Mouse (Mus musculus) frontal cortex, adult (tissue): ENCODE results near the gene Oas1h.
"Not testable (repeated sequence)": the region's sequence is repeated elsewhere in the genome, so short reads cannot be mapped to it uniquely, and the experiment has no call there.

Experiments used
- ATAC-seq: cut with Nextera tagmentation; 2 replicates; pipeline ENCODE4 v1.9.2; 2017; ENCODE audit warnings: mild to moderate bottlenecking, moderate library complexity, mixed read lengths; ENCODE audit not compliant: low TSS enrichment

Gene Oas1h

GRCm38 (mm10) chr5:120861121-120861520, at the start of gene Oas1h:
Oas1h (plus strand) TSS chr5:120861421.
- no peak for ATAC-seq

GRCm38 (mm10) chr5:120811951-120812819, 49.0 kb upstream of the Oas1h start, which contains the start of gene Oas1c:
Oas1c (minus strand) TSS chr5:120812514.
- ATAC-seq: peak; percentile 100

DNA sequence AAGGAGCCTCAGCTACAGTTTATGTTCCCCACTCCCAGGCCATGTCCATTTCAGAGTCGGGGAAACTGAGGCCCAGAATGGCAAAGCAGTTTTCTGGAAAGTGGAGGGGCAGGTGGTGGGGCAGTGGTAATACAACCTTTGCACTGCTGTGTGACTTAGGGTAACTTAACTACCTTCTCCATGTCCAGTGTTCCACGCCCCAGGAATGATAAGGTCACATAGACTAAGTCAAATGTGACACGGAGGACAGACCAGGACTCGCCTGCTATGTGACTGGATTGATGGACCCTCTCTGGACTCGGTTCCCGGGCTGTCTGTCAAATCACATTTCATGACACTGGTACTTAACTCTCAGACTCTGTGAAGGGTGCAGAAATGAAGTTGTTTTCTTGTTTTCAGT, 48.2 kb upstream of the Oas1h start:
- no peak for ATAC-seq

DNA sequence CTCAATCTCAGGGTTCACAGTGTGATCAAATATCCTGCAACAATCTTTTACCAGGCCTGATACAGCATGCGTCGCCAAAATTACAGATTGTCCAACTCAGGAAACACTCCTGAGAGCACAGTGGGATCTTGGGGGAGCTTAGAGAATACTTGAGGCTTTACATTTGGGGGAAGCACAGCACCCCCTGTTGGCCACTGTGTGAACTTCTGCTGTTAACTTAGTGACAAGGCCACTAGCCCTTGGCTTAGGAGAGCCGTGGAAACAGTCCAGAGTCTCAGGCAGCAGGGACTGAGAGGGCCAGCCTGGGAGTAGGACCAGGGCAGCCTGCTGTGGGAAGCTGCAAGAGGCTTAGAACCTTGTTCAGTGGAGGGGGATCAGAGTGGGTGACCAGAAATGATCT, 45.3 kb upstream of the Oas1h start:
- no peak for ATAC-seq

DNA sequence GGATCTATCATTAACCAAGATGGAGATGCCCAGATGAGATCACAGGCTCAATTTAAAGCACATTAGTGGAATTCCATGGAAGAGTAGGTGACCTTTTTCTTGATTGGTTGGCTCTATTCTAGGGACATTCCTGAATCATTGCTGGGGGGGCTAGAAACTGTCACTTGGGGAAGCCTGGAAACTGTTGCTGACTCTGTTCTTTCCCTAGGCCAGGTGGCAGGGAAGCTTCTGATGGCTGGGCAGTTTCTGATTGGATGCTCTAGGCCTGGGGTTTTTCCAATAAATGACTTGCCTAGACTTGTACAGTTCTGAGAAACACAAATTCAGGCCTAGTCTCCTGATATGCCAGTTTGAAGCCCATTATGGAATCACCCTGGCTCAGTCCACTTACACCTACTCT, 42.2 kb upstream of the Oas1h start:
- ATAC-seq: no peak

DNA sequence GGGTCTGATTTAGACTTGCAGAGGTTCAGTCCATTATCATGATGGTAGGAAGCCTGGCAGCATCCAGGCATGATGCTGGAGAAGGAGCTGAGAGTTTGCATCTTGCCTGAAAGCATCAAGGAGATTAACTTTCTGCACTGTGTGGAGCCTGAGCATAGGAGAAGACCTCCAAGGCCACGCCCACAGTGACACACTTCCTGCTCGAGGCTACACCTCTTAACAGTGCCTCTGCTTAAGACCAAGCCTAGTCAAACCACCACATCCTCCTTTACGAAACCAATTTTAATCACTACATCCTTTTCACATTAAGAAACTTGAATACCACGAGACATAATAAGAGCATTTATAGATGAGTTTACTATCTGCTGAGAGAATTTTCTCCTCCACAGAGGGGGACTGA, 30.2 kb upstream of the Oas1h start:
- ATAC-seq: no peak

- no peak for ATAC-seq
Measured at GRCm38 (mm10) chr5:120833335-120834280, 27.6 kb upstream of the Oas1h start.

DNA sequence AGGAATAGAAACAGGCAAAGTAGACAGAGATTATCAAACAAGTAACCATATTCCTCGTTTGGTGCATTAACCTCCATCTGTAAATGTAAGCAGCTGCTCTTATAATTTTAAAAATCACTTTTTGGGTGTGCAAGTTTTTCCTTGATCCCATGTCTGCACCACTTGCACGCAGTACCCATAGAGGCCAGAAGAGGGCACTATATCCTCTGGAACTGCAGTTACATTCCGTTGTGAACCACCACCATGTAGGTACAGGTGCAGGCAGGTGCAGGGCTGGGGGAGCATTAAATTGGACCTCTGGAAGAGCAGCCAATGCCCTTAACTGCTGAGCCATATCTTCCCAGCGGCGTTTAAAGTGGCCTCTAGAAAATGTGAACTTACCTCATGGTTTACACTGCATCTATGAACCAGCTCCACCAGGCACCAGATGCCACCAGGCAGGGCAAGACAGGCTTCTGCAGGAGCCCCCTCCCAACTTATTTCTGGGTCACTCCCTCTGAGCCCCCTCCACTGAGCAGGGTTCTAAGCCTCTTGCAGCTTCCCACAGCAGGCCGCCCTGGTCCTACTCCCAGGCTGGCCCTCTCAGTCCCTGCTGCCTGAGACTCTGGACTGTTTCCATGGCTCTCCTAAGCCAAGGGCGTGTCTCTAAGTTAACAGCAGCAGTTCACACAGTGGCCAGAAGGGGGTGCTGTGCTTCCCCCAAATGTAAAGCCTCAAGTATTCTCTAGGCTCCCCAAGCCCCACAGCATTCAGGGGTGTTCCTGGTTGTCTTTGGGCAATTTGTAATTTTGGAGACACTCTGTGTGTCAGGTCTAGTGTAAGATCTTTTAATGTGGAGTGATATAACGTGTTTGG, 24.3 kb upstream of the Oas1h start:
- no peak for ATAC-seq

DNA sequence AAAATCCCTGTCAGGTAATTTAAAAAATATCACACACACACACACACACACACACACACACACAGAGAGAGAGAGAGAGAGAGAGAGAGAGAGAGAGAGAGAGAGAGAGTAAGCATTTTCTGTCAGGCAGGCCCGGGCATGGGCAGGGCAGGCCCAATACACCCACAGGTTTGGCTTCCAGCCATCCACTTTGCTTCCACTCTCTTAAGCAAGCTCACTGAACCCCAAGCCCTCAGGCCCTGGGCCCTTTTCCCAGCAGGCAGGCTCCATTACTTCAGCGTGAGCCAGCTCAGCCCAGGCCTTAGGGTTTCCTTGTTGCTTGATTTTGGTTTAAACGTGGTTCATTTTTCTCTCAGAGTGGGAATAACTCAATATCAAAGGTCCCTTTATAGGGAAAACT, 16.5 kb upstream of the Oas1h start:
- no peak for ATAC-seq

DNA sequence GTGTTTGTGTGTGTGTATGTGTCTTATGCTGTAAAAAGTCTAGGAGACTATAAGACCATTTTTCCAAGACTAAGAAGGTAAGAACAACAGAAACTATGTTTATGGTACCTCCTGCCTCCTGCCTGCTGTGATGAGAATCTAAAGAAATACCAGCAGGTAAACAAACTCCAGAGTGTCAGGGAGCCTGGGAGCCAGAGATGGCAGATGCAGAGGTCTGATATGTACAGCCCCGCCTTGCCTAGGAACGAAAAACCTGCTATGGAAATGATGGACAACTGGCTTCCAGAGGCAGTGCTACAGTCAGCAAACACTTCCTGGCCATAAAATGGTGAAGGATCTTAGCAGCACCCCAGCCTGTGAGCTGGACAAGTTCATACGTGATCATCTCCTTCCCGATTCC, 14.2 kb upstream of the Oas1h start, which contains the start of gene Oas1f:
TSS of gene Oas1f (plus strand) at position 301 of the 400 bp plus-strand sequence.
- no peak for ATAC-seq

DNA sequence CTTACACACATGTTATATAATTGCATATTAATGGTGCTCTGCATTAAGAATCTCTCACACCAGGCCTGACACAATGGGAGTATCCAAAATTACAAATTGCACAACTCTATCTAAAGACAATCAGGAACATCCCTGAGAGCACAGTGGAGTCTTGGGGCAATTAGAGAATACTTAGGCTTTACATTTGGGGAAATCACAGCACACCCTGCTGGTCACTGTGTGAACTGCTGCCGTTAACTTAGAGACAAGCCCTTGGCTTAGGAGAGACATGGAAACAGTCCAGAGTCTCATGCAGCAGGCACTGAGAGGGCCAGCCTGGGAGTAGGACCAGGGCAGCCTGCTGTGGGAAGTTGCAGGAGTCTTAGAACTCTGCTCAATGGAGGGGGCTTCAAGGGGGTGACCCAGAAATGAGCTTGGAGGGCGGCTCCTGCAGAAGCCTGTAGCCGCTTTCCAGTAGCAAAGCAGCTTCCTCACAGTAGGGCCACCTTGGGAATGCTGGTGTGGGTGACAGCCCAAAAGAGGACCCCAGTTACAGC, 11.6 kb upstream of the Oas1h start:
- no peak for ATAC-seq

GRCm38 (mm10) chr5:120859241-120859640, 2.0 kb upstream of the Oas1h start:
- ATAC-seq: no peak

DNA sequence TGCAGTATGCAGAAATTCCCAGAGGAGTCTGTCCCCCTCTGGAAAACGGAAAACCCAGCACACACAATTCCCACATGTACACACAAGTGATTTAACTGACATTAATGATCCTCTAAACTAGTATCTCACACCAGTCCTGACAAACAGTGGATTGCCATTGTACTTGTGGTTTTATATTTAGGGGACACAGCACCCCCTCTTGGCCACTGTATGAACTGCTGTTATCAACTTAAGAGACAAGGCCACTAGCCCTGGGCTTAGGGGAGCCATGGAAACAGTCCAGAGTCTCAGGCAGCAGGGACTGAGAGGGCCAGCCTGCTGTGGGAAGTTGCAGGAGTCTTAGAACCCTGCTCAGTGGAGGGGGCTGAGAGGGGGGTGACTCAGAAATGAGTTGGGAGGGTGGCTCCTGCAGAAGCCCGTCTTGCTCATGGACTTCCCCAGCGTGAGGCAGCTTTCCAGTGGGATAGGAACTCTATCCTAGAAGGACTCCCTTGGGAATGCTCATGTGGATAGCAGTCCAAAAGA, 4.2 kb downstream of the Oas1h start:
- no peak for ATAC-seq

GRCm38 (mm10) chr5:120869436-120870015, 8.3 kb downstream of the Oas1h start:
- no peak for ATAC-seq

GRCm38 (mm10) chr5:120870081-120870480, 8.9 kb downstream of the Oas1h start:
- no peak for ATAC-seq

DNA sequence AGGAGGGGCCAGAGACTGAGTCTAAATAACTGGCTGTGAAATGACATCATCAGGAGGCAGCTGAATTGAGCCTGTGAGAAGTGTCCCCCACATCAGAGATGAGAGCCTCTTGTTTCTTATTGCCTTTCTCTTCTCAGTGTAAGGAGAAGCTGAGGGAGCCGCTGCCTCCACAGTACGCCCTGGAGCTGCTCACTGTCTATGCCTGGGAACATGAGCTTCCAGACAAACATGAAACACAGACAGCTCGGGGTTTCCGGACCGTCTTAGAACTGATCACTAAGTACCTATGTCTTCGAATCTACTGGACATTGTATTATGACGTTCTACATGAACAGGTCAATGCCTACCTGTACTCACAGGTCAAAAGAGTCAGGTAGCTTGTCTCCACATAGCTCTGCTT, 9.6 kb downstream of the Oas1h start:
- peak; percentile 31; the same call in 1 of the 2 replicates for ATAC-seq

DNA sequence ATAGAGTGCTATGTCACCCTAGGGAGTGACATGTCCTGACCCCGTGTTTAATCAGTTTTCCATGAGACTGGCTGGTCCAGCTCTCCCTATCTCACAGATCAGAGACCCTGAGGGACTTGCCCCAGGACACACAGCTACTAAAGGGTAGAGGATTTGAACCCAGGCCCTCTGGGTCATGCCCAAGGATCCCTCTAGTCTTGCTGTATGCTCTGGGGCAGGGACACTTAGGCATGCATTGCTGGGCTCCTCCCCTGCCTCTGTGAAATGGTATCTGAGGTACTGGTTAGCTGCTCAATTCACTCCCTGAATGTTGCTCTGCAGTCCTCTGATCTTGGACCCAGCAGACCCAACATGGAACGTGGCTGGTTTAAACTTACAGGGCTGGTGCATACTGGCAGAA, 10.2 kb downstream of the Oas1h start:
- ATAC-seq: no peak

GRCm38 (mm10) chr5:120876839-120877238, 15.6 kb downstream of the Oas1h start:
- ATAC-seq: not testable (repeated sequence)

DNA sequence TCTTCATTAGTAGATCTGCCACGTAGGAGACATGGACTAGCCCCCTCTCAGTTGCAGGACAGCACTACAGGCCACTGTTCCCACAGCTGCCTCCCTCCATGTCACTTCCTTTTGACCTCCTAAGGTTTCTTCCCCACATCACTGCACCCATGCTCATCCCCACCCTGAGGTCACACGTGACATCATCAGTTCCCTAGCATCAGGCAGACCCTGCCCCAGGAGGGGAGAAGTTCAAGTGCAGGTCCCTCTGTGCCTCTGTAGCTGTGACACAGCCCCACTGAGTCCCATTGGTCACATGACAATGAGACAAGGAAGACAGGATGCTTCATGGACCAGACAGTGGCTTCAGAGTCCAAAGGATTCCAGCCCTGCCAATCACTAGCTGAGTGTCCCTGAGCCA, 16.2 kb downstream of the Oas1h start:
- not testable (repeated sequence) for ATAC-seq

DNA sequence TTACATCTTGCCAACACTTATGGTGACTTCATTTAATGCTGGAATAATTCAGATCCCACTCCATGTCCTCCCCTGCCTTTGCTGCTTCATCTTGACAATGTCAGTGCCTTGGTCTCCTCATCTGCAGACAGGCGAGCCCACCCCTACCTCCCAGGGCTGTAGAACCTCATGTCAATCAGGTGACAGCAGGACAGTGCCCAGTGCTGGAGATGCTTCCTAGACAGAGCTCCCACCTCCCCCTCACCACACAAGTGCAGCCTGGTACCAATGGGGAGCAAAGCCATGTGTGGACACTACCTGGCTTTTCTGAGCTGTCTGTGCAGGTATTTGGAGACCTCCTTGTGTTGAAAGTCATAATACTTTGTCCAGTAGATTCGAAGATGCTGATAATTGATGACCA, 17.6 kb downstream of the Oas1h start:
- ATAC-seq: not testable (repeated sequence)

DNA sequence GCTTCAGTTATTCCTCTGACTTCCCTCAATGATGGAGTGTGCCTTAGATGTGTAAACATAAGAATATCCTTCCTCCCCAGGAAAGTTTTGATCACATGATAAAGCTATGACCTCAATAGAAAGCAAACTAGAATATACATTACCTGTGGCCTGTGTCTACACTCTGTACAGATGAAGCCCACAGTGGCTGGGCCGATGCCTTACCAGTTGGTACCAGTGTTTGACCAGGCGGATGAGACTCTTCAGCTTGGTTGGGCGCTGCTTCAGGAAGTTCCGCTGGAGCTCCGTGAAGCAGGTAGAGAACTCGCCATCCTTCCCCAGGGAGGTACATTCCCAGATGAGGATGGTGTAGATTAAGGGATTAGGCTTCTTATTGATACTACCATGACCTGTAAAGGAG, 20.5 kb downstream of the Oas1h start:
- ATAC-seq: not testable (repeated sequence)
